Mouse (Mus musculus): ENCODE data around the gene Igfn1. TPM values are rescaled to one million over a fixed set of nuclear protein-coding genes. Genes with fewer than 3 reads are reported as not detected.

The Igfn1 gene
- polyA plus RNA-seq, 1 experiment from 2014 or later: not detected

- Histone ChIP-seq H3K9ac (no peak overlapping the region), H3K27ac (no peak overlapping the region), H3K4me1 (no peaks in the 10 kb centered on the region), H3K4me3 (no peak overlapping the region), H3K36me3 (peaks cover 77% of the 10 kb centered on the region), H3K9me3 (replicated peaks) (no peaks in the 10 kb centered on the region), H3K4me2 (replicated peaks) (no peak overlapping the region), H3K27me3 (no peaks in the 10 kb centered on the region)
- no peak for ATAC-seq (ENCODE audit: low FRiP score)
- 75% methylated on average over 7 of the region's 7 CpGs for WGBS
These were observed 26.8 kb upstream of the Igfn1 start for GRCm38 (mm10) chr1:136032961-136033360.

- Histone ChIP-seq H3K27ac (no peak overlapping the region), H3K27me3 (no peaks in the 10 kb centered on the region), H3K4me2 (replicated peaks) (no peak overlapping the region), H3K9ac (no peak overlapping the region), H3K36me3 (peaks cover 90% of the 10 kb centered on the region), H3K9me3 (replicated peaks) (no peaks in the 10 kb centered on the region), H3K4me1 (no peaks in the 10 kb centered on the region), H3K4me3 (no peak overlapping the region)
- 87% methylated on average over 6 of the region's 8 CpGs for WGBS
- no peak for ATAC-seq (ENCODE audit: low FRiP score)
These were observed 25.6 kb upstream of the Igfn1 start for GRCm38 (mm10) chr1:136031697-136032096.

- H3K36me3 ChIP-seq: peaks cover 98% of the 10 kb centered on the region
- H3K4me3 ChIP-seq: no peak overlapping the region
- no peak overlapping the region for H3K4me2 ChIP-seq (replicated peaks)
- no peak for ATAC-seq (ENCODE audit: low FRiP score)
- 68% methylated on average over 7 of the region's 7 CpGs for WGBS
- H3K9ac ChIP-seq: no peak overlapping the region
- H3K27me3 ChIP-seq: no peaks in the 10 kb centered on the region
- H3K4me1 ChIP-seq: no peaks in the 10 kb centered on the region
- no peaks in the 10 kb centered on the region for H3K9me3 ChIP-seq (replicated peaks)
- no peak overlapping the region for H3K27ac ChIP-seq
These were observed 24.1 kb upstream of the Igfn1 start for GRCm38 (mm10) chr1:136030201-136030600.

GRCm38 (mm10) chr1:136018390-136019189 lies 12.4 kb upstream of the Igfn1 start:
- Histone ChIP-seq H3K36me3 (peaks cover 27% of the 10 kb centered on the region), H3K4me2 (replicated peaks) (peak overlapping the region; percentile 89), H3K27me3 (no peaks in the 10 kb centered on the region), H3K4me3 (peak overlapping the region; percentile 72), H3K27ac (peak overlapping the region; percentile 78), H3K4me1 (peaks cover 15% of the 10 kb centered on the region), H3K9me3 (replicated peaks) (no peaks in the 10 kb centered on the region), H3K9ac (peak overlapping the region; percentile 85)
- peak; percentile 66 for ATAC-seq (ENCODE audit: low FRiP score)
- WGBS: 7% methylated on average over 24 of the region's 24 CpGs

- no peaks in the 10 kb centered on the region for H3K27me3 ChIP-seq
- peaks cover 15% of the 10 kb centered on the region for H3K4me1 ChIP-seq
- peak; percentile 99 for ATAC-seq (ENCODE audit: low FRiP score)
- 0% methylated on average over 22 of the region's 22 CpGs for WGBS
- H3K27ac ChIP-seq: peak overlapping the region; percentile 78
- peak overlapping the region; percentile 85 for H3K9ac ChIP-seq
- H3K4me2 ChIP-seq (replicated peaks): peak overlapping the region; percentile 89
- peak overlapping the region; percentile 72 for H3K4me3 ChIP-seq
- peaks cover 22% of the 10 kb centered on the region for H3K36me3 ChIP-seq
- H3K9me3 ChIP-seq (replicated peaks): no peaks in the 10 kb centered on the region
These were observed 11.8 kb upstream of the Igfn1 start for GRCm38 (mm10) chr1:136017907-136018313.

- 77% methylated on average over 2 of the region's 2 CpGs for WGBS
- Histone ChIP-seq H3K36me3 (peaks cover 16% of the 10 kb centered on the region), H3K4me1 (peaks cover 15% of the 10 kb centered on the region), H3K4me3 (no peak overlapping the region), H3K4me2 (replicated peaks) (0 out of 2 replicates have a peak overlapping the region, but pooled peaks have one; percentile 9), H3K27me3 (no peaks in the 10 kb centered on the region), H3K9ac (no peak overlapping the region), H3K27ac (no peak overlapping the region), H3K9me3 (replicated peaks) (no peaks in the 10 kb centered on the region)
- peak; percentile 64 for ATAC-seq (ENCODE audit: low FRiP score)
These were observed 11.2 kb upstream of the Igfn1 start for GRCm38 (mm10) chr1:136017307-136017706.

GRCm38 (mm10) chr1:136014796-136015502 lies 8.8 kb upstream of the Igfn1 start:
- Histone ChIP-seq H3K9ac (no peak overlapping the region), H3K36me3 (no peaks in the 10 kb centered on the region), H3K27ac (no peak overlapping the region), H3K4me2 (replicated peaks) (no peak overlapping the region), H3K4me1 (peaks cover 15% of the 10 kb centered on the region), H3K4me3 (no peak overlapping the region), H3K9me3 (replicated peaks) (no peaks in the 10 kb centered on the region), H3K27me3 (no peaks in the 10 kb centered on the region)
- ATAC-seq (ENCODE audit: low FRiP score): no peak
- 77% methylated on average over 2 of the region's 2 CpGs for WGBS

- Histone ChIP-seq H3K36me3 (no peaks in the 10 kb centered on the region), H3K27me3 (0 out of 2 replicates have a peak, but pooled peaks cover 7% of the 10 kb centered on the region), H3K4me2 (replicated peaks) (no peak overlapping the region), H3K9ac (no peak overlapping the region), H3K9me3 (replicated peaks) (no peaks in the 10 kb centered on the region), H3K4me1 (peaks cover 4% of the 10 kb centered on the region), H3K27ac (no peak overlapping the region), H3K4me3 (no peak overlapping the region)
- ATAC-seq (ENCODE audit: low FRiP score): no peak
- 85% methylated on average over 4 of the region's 4 CpGs for WGBS
These were observed 7.4 kb upstream of the Igfn1 start for GRCm38 (mm10) chr1:136013513-136013912.

GRCm38 (mm10) chr1:136010247-136010646 lies 4.1 kb upstream of the Igfn1 start:
- H3K27ac ChIP-seq: no peak overlapping the region
- H3K4me1 ChIP-seq: peaks cover 11% of the 10 kb centered on the region
- no peak overlapping the region for H3K4me2 ChIP-seq (replicated peaks)
- WGBS: 86% methylated on average over 4 of the region's 4 CpGs
- no peak overlapping the region for H3K9ac ChIP-seq
- no peak for ATAC-seq (ENCODE audit: low FRiP score)
- no peak overlapping the region for H3K4me3 ChIP-seq
- H3K36me3 ChIP-seq: no peaks in the 10 kb centered on the region
- H3K9me3 ChIP-seq (replicated peaks): no peaks in the 10 kb centered on the region
- peaks cover 27% of the 10 kb centered on the region for H3K27me3 ChIP-seq

GRCm38 (mm10) chr1:136008159-136008533 lies 2.0 kb upstream of the Igfn1 start:
- no peak overlapping the region for H3K27ac ChIP-seq
- H3K27me3 ChIP-seq: peaks cover 27% of the 10 kb centered on the region
- H3K4me1 ChIP-seq: peaks cover 11% of the 10 kb centered on the region
- peak overlapping the region; percentile 52 for H3K4me2 ChIP-seq (replicated peaks)
- ATAC-seq (ENCODE audit: low FRiP score): peak; percentile 2; the same call in 1 of the 2 replicates
- no peaks in the 10 kb centered on the region for H3K9me3 ChIP-seq (replicated peaks)
- no peaks in the 10 kb centered on the region for H3K36me3 ChIP-seq
- peak overlapping the region; percentile 38 for H3K4me3 ChIP-seq
- H3K9ac ChIP-seq: no peak overlapping the region
- WGBS: 23% methylated on average over 8 of the region's 8 CpGs

- Histone ChIP-seq H3K4me3 (peak within 1 kb of the TSS; percentile 38), H3K27ac (no peak within 1 kb of the TSS), H3K9ac (no peak within 1 kb of the TSS), H3K9me3 (replicated peaks) (no peaks in the 10 kb centered on the region), H3K4me2 (replicated peaks) (peak within 1 kb of the TSS; percentile 52), H3K27me3 (peaks cover 27% of the 10 kb centered on the region), H3K36me3 (no peaks in the 10 kb centered on the region), H3K4me1 (peaks cover 11% of the 10 kb centered on the region)
- 3% methylated on average over 37 of the region's 37 CpGs for WGBS
- ATAC-seq (ENCODE audit: low FRiP score): peak; percentile 77
These were observed 1.3 kb upstream of the Igfn1 start, which contains the start of gene Tmem9 for GRCm38 (mm10) chr1:136007211-136008158. Tmem9 (plus strand) TSS chr1:136008150.

GRCm38 (mm10) chr1:136001438-136001837 lies 4.7 kb downstream of the Igfn1 start:
- Histone ChIP-seq H3K9ac (no peak overlapping the region), H3K9me3 (replicated peaks) (no peaks in the 10 kb centered on the region), H3K27ac (no peak overlapping the region), H3K27me3 (peaks cover 5% of the 10 kb centered on the region), H3K36me3 (no peaks in the 10 kb centered on the region), H3K4me3 (no peak overlapping the region), H3K4me1 (no peaks in the 10 kb centered on the region), H3K4me2 (replicated peaks) (no peak overlapping the region)
- 93% methylated on average over 2 of the region's 2 CpGs for WGBS
- ATAC-seq (ENCODE audit: low FRiP score): no peak

Data from hindbrain, embryonic 12.5 days (tissue).